Mouse (Mus musculus): ENCODE results near the gene Gbp3.

- TF ChIP-seq GATA1 (IDR thresholded peaks at IDR 0.05; ENCODE audit: borderline replicate concordance, low read length), result no peak
- TF ChIP-seq FLI1 (IDR thresholded peaks at IDR 0.05; ENCODE audit: low read length), result no peak
Observed at GRCm38 (mm10) chr3:142529597-142529996, 30.2 kb upstream of the Gbp3 start.

Data from megakaryocyte, embryonic 14.5 days (primary cell).